Mouse (Mus musculus) neural tube, embryonic 11.5 days (tissue): ENCODE measurements around the gene Thsd4. TPM values are rescaled to one million over a fixed set of nuclear protein-coding genes. Genes with fewer than 3 reads are reported as not detected.
A peak's percentile ranks its signal among the peaks of the same experiment; 100 is the strongest.

ENCODE experiments used
- ATAC-seq: fragments of 200-750 bp; cut with Nextera tagmentation; 2 replicates; pipeline ENCODE4 v1.8.0; 2017; ENCODE audit warnings: moderate number of reproducible peaks, mild to moderate bottlenecking, moderate TSS enrichment, moderate library complexity; ENCODE audit not compliant: insufficient read depth, low FRiP score, low TSS enrichment
- DNase-seq: peaks from one replicate; pipeline ENCODE4 v3.0.0-alpha.2; 2015; ENCODE audit warnings: low spot score
- H3K27ac ChIP-seq: fragments of 300-500 bp; sonication (generic); 2 replicates; pipeline ENCODE4 v1.5.1; 2014; ENCODE audit warnings: low read depth, mild to moderate bottlenecking, low read length
- H3K27me3 ChIP-seq: fragments of 300-500 bp; sonication (generic); 2 replicates; pipeline ENCODE4 v1.6.1; 2014; ENCODE audit warnings: mild to moderate bottlenecking, low read length, mixed read lengths; ENCODE audit not compliant: control insufficient read depth, insufficient read depth
- H3K36me3 ChIP-seq: fragments of 300-500 bp; sonication (generic); 2 replicates; pipeline ENCODE4 v1.6.1; 2014; ENCODE audit warnings: mild to moderate bottlenecking, low read length, moderate library complexity, mixed read lengths; ENCODE audit not compliant: control insufficient read depth, insufficient read depth
- H3K4me1 ChIP-seq: fragments of 300-500 bp; sonication (generic); 2 replicates; pipeline ENCODE4 v1.6.1; 2014; ENCODE audit warnings: low read length, mixed read lengths; ENCODE audit not compliant: control insufficient read depth, insufficient read depth
- H3K4me2 ChIP-seq: fragments of 300-500 bp; sonication (generic); 2 replicates; pipeline ENCODE4 v1.6.1; 2014; ENCODE audit warnings: low read depth, mild to moderate bottlenecking, moderate library complexity
- H3K4me3 ChIP-seq: fragments of 300-500 bp; sonication (generic); 2 replicates; pipeline ENCODE4 v1.5.1; 2014; ENCODE audit warnings: low read depth, low read length
- H3K9ac ChIP-seq: fragments of 300-500 bp; sonication (generic); 2 replicates; pipeline ENCODE4 v1.6.1; 2014; ENCODE audit warnings: mild to moderate bottlenecking, low read length
- H3K9me3 ChIP-seq: fragments of 300-500 bp; sonication (generic); 2 replicates; pipeline ENCODE4 v1.6.1; 2016; ENCODE audit warnings: low read length; ENCODE audit not compliant: control insufficient read depth
- WGBS: fragments of 180-500 bp; shearing (Covaris S2); extraction: QIAGEN DNeasy Blood & Tissue Kit; methylation state at CpG from one replicate; pipeline ENCODE4 v1.1.7; 2014; 5-methylcytosine and 5-hydroxymethylcytosine counted together
- polyA plus RNA-seq: library from polyadenylated mRNA; unstranded; fragments of >200 nt; fragmentation: Nextera tagmentation; extraction: Ambion mirVana; gene quantifications from 2 replicates; pipeline ENCODE4 v1.2.1, GENCODE M21; 2014

The Thsd4 gene
- polyA plus RNA-seq, 1 experiment from 2014 or later = 5.4 TPM

DNA sequence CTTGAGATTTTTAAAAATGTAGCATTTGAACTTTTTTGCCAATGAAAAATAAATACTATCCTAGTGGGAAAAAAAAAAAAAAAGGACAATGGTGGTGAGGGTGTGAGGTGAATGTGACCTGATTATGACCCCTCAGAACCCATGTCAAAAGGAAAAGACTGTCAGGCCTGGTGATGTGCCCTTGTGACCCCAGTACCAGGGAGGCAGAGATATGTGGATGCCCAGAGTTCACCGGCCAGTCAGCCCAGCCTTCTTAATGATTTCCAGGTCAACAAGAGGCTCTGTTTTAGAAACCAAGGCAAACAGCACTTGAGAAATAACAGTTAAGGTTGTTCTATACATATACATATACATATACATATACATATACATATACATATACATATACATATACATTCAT is 501.4 kb downstream of the Thsd4 start:
- no peak for ATAC-seq
- H3K27ac ChIP-seq = no peak overlapping the region
- H3K9ac ChIP-seq = no peak overlapping the region
- no peak overlapping the region for H3K4me3 ChIP-seq
- H3K4me1 ChIP-seq = peaks cover 5% of the 10 kb centered on the region; the same call in 1 of the 2 replicates
- no peak overlapping the region for H3K4me2 ChIP-seq
- no peaks in the 10 kb centered on the region for H3K27me3 ChIP-seq
- H3K36me3 ChIP-seq = no peaks in the 10 kb centered on the region
- H3K9me3 ChIP-seq = no peaks in the 10 kb centered on the region
- no peak for DNase-seq
- 29% methylated on average over 1 of the region's 1 CpGs for WGBS

DNA sequence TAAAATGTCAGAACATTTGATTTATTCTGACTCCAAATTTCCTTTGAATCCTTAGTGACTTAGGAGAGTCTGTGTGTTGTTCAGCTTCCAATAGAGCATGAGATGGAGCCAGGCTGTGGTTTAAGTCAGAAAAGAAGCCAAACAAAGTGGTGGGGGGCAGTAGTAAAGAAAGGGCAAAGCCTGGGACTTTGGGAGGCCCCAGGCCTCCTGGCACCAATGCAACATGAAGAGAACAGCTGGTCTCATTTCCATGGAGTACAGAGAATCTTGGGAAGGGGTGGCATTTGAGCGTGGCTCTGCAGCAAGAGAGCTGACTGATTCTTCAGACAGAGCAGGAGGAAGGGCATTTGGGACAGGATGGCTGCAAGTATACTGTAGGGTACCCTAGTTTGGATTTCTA is 511.6 kb downstream of the Thsd4 start:
- Histone ChIP-seq H3K4me2 (no peak overlapping the region), H3K4me1 (no peaks in the 10 kb centered on the region), H3K4me3 (no peak overlapping the region), H3K9me3 (no peaks in the 10 kb centered on the region), H3K9ac (no peak overlapping the region), H3K27ac (no peak overlapping the region), H3K27me3 (no peaks in the 10 kb centered on the region), H3K36me3 (no peaks in the 10 kb centered on the region)
- no peak for ATAC-seq
- no peak for DNase-seq
- WGBS = 79% methylated on average over 1 of the region's 1 CpGs

DNA sequence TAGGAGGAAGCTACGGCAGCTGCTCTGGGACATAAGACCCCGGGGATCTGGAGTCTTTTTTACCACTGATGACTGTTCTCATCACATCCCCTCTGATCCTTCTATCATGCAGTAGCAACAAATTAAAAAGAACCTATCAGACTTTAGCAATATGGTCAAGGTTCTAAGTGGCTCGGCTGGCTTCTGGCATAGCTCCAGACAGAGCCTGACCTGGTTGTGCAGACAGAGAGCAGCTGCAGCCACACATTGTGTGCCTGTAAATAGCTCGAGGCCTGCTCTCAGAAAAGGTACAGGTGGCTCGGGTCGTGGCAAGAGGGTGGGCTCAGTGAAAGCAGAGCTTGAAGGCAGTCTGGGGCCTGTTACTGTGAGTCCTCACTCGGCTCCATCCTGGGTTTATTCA is 512.9 kb downstream of the Thsd4 start:
- no peak overlapping the region for H3K4me2 ChIP-seq
- H3K27me3 ChIP-seq = no peaks in the 10 kb centered on the region
- no peak overlapping the region for H3K9ac ChIP-seq
- H3K4me1 ChIP-seq = no peaks in the 10 kb centered on the region
- H3K36me3 ChIP-seq = no peaks in the 10 kb centered on the region
- no peak overlapping the region for H3K4me3 ChIP-seq
- no peaks in the 10 kb centered on the region for H3K9me3 ChIP-seq
- H3K27ac ChIP-seq = no peak overlapping the region
- DNase-seq (no peak), ATAC-seq (no peak)
- WGBS = 75% methylated on average over 7 of the region's 7 CpGs

DNA sequence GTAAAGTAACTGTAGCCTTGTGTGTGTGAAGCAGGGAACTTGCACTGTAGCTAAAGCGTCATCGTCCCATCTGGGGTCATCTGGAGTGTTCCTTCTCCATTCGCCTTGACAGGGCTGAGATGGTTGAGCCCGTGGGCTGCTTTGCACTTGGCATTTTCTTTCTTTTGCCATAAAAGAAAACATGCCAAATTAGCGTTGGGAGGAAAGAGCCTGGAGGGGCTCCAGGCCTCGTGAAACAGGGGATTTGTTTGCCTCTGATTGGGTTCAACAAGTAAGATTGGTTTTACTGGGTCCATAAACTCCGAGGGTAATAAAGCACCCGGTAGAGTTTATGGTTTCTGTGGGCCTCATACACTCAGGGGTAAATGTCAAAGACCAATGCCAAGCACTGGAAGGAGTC is 519.5 kb downstream of the Thsd4 start:
- Histone ChIP-seq H3K4me2 (no peak overlapping the region), H3K36me3 (no peaks in the 10 kb centered on the region), H3K4me1 (no peaks in the 10 kb centered on the region), H3K27me3 (no peaks in the 10 kb centered on the region), H3K4me3 (no peak overlapping the region), H3K9me3 (no peaks in the 10 kb centered on the region), H3K27ac (no peak overlapping the region), H3K9ac (no peak overlapping the region)
- 50% methylated on average over 8 of the region's 8 CpGs for WGBS
- no peak for DNase-seq
- ATAC-seq = no peak

GRCm38 (mm10) chr9:60001444-60001843 is 520.4 kb downstream of the Thsd4 start:
- DNase-seq (no peak), ATAC-seq (no peak)
- no peak overlapping the region for H3K9ac ChIP-seq
- no peak overlapping the region for H3K4me2 ChIP-seq
- 63% methylated on average over 3 of the region's 3 CpGs for WGBS
- H3K4me3 ChIP-seq = no peak overlapping the region
- H3K9me3 ChIP-seq = no peaks in the 10 kb centered on the region
- H3K27ac ChIP-seq = no peak overlapping the region
- H3K4me1 ChIP-seq = no peaks in the 10 kb centered on the region
- H3K36me3 ChIP-seq = no peaks in the 10 kb centered on the region
- no peaks in the 10 kb centered on the region for H3K27me3 ChIP-seq

GRCm38 (mm10) chr9:59997725-59998124 is 524.1 kb downstream of the Thsd4 start:
- H3K4me3 ChIP-seq = no peak overlapping the region
- DNase-seq (no peak), ATAC-seq (no peak)
- H3K27me3 ChIP-seq = no peaks in the 10 kb centered on the region
- no peak overlapping the region for H3K27ac ChIP-seq
- no peaks in the 10 kb centered on the region for H3K36me3 ChIP-seq
- no peaks in the 10 kb centered on the region for H3K9me3 ChIP-seq
- WGBS = 96% methylated on average over 4 of the region's 4 CpGs
- no peak overlapping the region for H3K4me2 ChIP-seq
- no peak overlapping the region for H3K9ac ChIP-seq
- no peaks in the 10 kb centered on the region for H3K4me1 ChIP-seq

DNA sequence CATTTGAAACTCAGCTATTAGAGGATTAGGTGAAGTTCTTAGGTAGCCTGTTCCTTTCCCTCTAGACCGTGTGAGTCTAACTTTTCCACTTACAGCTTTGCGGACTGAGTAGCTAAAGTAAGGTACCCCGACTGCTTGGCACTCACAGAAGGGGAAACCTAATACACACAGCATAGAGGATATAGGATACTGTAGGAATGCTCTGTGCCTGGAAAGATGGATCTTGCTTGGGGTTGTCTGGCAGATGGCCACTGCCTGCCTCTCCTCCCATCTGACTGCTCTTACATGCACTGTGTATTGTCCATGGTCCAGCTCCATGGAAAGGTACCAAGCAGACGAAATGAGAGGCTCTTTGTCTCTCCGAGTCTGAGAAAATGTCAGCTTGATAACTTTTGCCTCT is 530.4 kb downstream of the Thsd4 start:
- no peaks in the 10 kb centered on the region for H3K9me3 ChIP-seq
- no peaks in the 10 kb centered on the region for H3K4me1 ChIP-seq
- 86% methylated on average over 5 of the region's 5 CpGs for WGBS
- no peak overlapping the region for H3K27ac ChIP-seq
- H3K36me3 ChIP-seq = no peaks in the 10 kb centered on the region
- H3K27me3 ChIP-seq = no peaks in the 10 kb centered on the region
- H3K4me3 ChIP-seq = no peak overlapping the region
- ATAC-seq (no peak), DNase-seq (no peak)
- no peak overlapping the region for H3K9ac ChIP-seq
- H3K4me2 ChIP-seq = no peak overlapping the region

DNA sequence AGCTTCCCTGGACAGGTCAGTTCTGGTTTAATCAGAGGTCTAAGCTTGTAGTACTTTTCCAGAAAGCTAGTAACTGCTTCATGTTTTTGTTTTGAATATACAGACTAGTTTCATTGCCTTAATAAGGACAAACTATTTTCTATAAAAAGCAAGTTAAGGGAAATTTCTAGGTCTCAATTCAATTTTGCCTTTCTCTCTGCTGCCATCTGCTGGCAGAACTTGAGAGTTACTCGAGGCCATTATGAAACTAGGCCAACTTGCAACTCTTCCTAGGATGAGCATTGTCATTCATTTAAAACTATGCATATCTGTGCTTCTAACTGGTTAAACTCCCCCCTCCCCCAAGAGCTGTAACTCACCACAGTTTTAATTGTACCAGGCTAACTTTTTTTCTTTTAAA is 532.0 kb downstream of the Thsd4 start:
- Histone ChIP-seq H3K4me2 (no peak overlapping the region), H3K9me3 (no peaks in the 10 kb centered on the region), H3K27ac (no peak overlapping the region), H3K4me1 (no peaks in the 10 kb centered on the region), H3K4me3 (no peak overlapping the region), H3K9ac (no peak overlapping the region), H3K27me3 (no peaks in the 10 kb centered on the region), H3K36me3 (no peaks in the 10 kb centered on the region)
- peak; percentile 70 for DNase-seq
- ATAC-seq = no peak
- WGBS = 4% methylated on average over 1 of the region's 1 CpGs

GRCm38 (mm10) chr9:59985900-59986572 is 535.8 kb downstream of the Thsd4 start:
- Histone ChIP-seq H3K9me3 (no peaks in the 10 kb centered on the region), H3K4me3 (no peak overlapping the region), H3K4me2 (no peak overlapping the region), H3K9ac (no peak overlapping the region), H3K4me1 (no peaks in the 10 kb centered on the region), H3K27me3 (no peaks in the 10 kb centered on the region), H3K36me3 (no peaks in the 10 kb centered on the region), H3K27ac (no peak overlapping the region)
- DNase-seq = no peak
- 78% methylated on average over 3 of the region's 3 CpGs for WGBS
- no peak for ATAC-seq
